Mouse (Mus musculus) liver, adult 2 months (tissue): Measurements from ENCODE around the gene Ppp6r2. TPM values are rescaled to one million over a fixed set of nuclear protein-coding genes. Genes with fewer than 3 reads are reported as not detected.

Experiments used
- DNase-seq: peaks from one replicate; pipeline ENCODE4 v3.0.0-alpha.2; 2011; ENCODE audit warnings: low read depth, low spot score; ENCODE audit errors: extremely low read depth
- H3K27ac ChIP-seq: fragments of 200-500 bp; replicated peaks from 2 replicates; pipeline ENCODE4 v1.5.1; 2012; ENCODE audit warnings: low read depth, mild to moderate bottlenecking, control low read depth, inconsistent platforms, low read length; ENCODE audit not compliant: insufficient read depth
- H3K27me3 ChIP-seq: fragments of 200-500 bp; 2 replicates; pipeline ENCODE4 v1.6.1; 2012; ENCODE audit warnings: mild to moderate bottlenecking, moderate library complexity, low read length, inconsistent platforms; ENCODE audit not compliant: control insufficient read depth, insufficient read depth
- H3K36me3 ChIP-seq: fragments of 200-500 bp; 2 replicates; pipeline ENCODE4 v1.6.1; 2012; ENCODE audit warnings: low read length, inconsistent platforms; ENCODE audit not compliant: control insufficient read depth, insufficient read depth
- H3K4me1 ChIP-seq: fragments of 200-500 bp; 2 replicates; pipeline ENCODE4 v1.6.1; 2011; ENCODE audit warnings: low read length; ENCODE audit not compliant: control insufficient read depth, insufficient read depth
- H3K4me3 ChIP-seq: fragments of 200-500 bp; 2 replicates; pipeline ENCODE4 v1.5.1; 2011; ENCODE audit warnings: low read depth, mild to moderate bottlenecking, control low read depth, low read length, moderate library complexity; ENCODE audit not compliant: insufficient read depth
- H3K79me2 ChIP-seq: fragments of 200-500 bp; 2 replicates; pipeline ENCODE4 v1.6.1; 2012; ENCODE audit warnings: inconsistent platforms, mild to moderate bottlenecking, low read length, moderate library complexity; ENCODE audit not compliant: control insufficient read depth, insufficient read depth
- H3K9ac ChIP-seq: fragments of 200-500 bp; 2 replicates; pipeline ENCODE4 v1.6.1; 2012; ENCODE audit warnings: low read depth, mild to moderate bottlenecking, control low read depth, inconsistent platforms, low read length
- CTCF ChIP-seq: fragments of 200-500 bp; IDR thresholded peaks from 2 replicates; pipeline ENCODE4 v1.5.1; 2011; ENCODE audit warnings: low read depth, low read length, control low read depth
- POLR2A ChIP-seq: fragments of 200-500 bp; IDR thresholded peaks from 2 replicates; pipeline ENCODE4 v1.6.1; 2011; ENCODE audit warnings: low read length, control low read depth; ENCODE audit not compliant: insufficient read depth; ENCODE audit errors: extremely low read depth
- WGBS: fragments of 180-500 bp; shearing (Covaris S2); methylation state at CpG from one replicate; pipeline ENCODE4 v1.1.7; 2018; 5-methylcytosine and 5-hydroxymethylcytosine counted together
- polyA plus RNA-seq: library from polyadenylated mRNA; depleted of rRNA; stranded (reverse); fragments of >200 nt; gene quantifications from 2 replicates; pipeline ENCODE4 v1.2.3, GENCODE M21; 2012
- total RNA-seq: library from RNA; depleted of rRNA; stranded (reverse); fragments of >200 nt; gene quantifications from 2 replicates; pipeline ENCODE4 v1.2.3, GENCODE M21; 2014

Ppp6r2 gene
- total and polyA plus RNA-seq, 2 experiments, result 43.9 to 115 TPM

DNA sequence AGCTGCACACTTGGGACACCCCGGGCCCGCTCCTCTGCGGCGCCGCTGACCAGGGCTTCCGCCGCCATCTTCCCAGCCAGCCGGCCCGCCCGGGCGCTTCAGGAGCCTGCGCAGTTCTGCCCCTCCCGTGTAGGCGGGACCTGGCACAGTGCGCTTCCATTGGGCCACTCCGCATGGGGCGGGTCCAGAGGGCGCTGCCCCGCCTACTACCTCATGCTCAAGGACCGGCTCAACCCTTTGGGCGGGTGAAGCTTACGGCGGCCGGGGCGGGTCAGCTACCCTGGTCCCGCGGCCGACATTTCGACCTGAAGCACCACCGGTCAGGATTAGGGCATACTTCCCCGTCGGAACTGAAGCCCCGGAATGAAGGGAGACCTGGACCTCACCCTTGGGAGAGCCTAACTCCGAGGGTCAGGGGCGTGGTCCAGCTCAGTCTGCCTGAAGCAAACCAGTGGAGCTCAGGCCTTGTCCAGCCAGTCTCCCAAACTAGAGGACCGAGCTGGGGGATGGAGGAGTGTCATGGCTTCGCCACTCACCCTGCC, 103.9 kb downstream of the Ppp6r2 start, which contains the start of gene Sbf1:
TSS of gene Sbf1 (minus strand) at position 122 of the 542 bp plus-strand sequence.
- Histone ChIP-seq H3K9ac (peak within 1 kb of the TSS; percentile 97), H3K36me3 (no peaks in the 10 kb centered on the region), H3K27me3 (no peaks in the 10 kb centered on the region), H3K4me1 (peaks cover 14% of the 10 kb centered on the region), H3K27ac (peak within 1 kb of the TSS; percentile 64), H3K79me2 (peaks cover 42% of the 10 kb centered on the region), H3K4me3 (peak within 1 kb of the TSS; percentile 96)
- DNase-seq, result peak; percentile 87
- WGBS, result under 1% methylated on average over 37 of the region's 37 CpGs
- TF ChIP-seq CTCF (no peak), POLR2A (peak; percentile 75)

DNA sequence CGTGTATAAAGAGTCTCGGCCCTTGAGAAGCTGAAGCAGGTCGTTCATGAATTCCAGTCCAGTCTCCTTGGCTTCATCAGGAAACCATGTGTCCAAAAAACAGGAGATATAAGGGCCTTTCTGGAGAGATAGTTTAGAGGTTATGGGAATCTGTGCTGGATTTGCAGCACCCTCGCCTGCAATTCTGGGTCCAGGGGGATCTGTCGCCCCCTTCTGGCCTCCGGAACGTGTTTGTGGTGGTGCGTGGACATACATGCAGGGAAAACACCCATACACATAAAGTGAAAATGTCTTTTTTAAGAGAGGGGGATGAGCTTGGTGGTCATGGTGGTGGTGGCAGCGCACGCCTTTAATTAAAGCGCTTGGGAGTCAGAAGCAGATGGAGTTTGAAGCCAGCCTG, 104.8 kb downstream of the Ppp6r2 start:
- Histone ChIP-seq H3K27me3 (0 out of 2 replicates have a peak, but pooled peaks cover 2% of the 10 kb centered on the region), H3K79me2 (peaks cover 34% of the 10 kb centered on the region), H3K4me3 (no peak overlapping the region), H3K4me1 (peaks cover 14% of the 10 kb centered on the region), H3K9ac (no peak overlapping the region), H3K36me3 (no peaks in the 10 kb centered on the region), H3K27ac (no peak overlapping the region)
- 86% methylated on average over 11 of the region's 11 CpGs for WGBS
- TF ChIP-seq POLR2A (no peak), CTCF (peak; percentile 43)
- DNase-seq, result no peak

DNA sequence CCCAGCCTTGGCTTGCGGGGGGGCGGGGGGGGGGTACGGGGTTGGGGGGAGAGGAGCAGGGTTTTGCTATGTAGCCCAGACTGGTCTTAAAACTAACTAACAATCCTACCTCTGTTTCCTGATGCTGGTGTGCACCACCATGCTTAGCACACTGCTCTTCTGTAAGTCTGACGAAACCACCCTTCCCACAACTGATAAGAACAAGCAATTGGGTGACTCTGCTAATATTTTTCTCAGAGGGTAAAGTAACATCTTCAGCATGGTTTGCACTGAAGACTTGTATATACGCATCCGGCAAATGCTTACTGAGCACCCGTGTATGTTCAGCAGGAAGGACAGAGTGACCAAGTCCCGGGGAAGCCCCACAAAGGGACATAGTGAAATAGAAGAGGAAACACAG, 109.9 kb downstream of the Ppp6r2 start:
- H3K27ac ChIP-seq, result no peak overlapping the region
- no peak for DNase-seq
- 72% methylated on average over 8 of the region's 8 CpGs for WGBS
- no peaks in the 10 kb centered on the region for H3K4me1 ChIP-seq
- TF ChIP-seq POLR2A (no peak), CTCF (no peak)
- H3K4me3 ChIP-seq, result no peak overlapping the region
- H3K27me3 ChIP-seq, result peaks cover 7% of the 10 kb centered on the region; the same call in 1 of the 2 replicates
- no peaks in the 10 kb centered on the region for H3K36me3 ChIP-seq
- H3K79me2 ChIP-seq, result no peaks in the 10 kb centered on the region
- no peak overlapping the region for H3K9ac ChIP-seq

DNA sequence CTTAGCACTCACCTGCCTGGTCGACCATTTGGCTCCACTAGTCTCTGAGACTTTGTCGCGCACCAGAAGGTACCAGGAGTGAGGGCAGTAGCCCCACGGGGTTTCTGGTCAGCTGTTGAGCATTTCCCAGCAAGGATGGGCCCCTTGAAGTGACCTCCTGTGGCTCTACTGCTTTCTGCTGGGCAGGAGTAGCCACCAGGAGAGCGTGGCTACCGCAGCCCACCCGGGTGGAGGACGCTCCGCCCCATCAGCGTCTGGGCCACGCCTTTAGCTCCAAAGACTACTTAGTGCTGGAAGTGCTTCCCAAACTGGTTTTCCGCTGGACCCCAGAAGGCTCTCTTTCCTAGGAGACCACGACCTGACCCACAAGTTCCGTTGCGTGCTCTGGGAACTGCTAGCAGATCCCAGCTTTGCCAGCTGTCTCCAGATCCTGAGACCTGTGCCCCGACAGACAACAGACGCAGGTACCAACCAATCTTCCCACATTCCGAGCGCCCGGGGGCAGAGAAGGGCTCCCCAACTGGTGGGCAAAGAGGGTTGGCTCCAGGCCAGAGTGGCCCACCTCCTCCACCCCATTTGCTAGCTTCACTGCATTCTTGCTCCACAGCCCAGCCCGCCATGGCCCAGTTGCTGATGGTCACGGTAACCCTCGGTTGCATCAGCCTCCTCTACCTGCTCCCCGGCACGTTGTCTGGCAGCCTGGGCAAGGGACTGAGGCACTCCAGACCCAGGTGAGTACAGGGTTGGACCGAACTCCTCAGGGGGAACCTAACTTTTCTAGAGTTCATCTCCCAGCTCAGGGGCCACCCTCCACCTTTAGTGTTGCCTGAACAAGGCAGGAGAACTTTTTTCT, 111.5 kb downstream of the Ppp6r2 start, which contains the start of gene Adm2:
TSS of gene Adm2 (plus strand) at position 51 of the 853 bp plus-strand sequence.
- DNase-seq, result no peak
- Histone ChIP-seq H3K27me3 (peaks cover 7% of the 10 kb centered on the region; the same call in 1 of the 2 replicates), H3K27ac (no peak within 1 kb of the TSS), H3K4me3 (no peak within 1 kb of the TSS), H3K36me3 (no peaks in the 10 kb centered on the region), H3K9ac (no peak within 1 kb of the TSS), H3K4me1 (no peaks in the 10 kb centered on the region), H3K79me2 (no peaks in the 10 kb centered on the region)
- TF ChIP-seq CTCF (no peak), POLR2A (no peak)
- 12% methylated on average over 26 of the region's 26 CpGs for WGBS

DNA sequence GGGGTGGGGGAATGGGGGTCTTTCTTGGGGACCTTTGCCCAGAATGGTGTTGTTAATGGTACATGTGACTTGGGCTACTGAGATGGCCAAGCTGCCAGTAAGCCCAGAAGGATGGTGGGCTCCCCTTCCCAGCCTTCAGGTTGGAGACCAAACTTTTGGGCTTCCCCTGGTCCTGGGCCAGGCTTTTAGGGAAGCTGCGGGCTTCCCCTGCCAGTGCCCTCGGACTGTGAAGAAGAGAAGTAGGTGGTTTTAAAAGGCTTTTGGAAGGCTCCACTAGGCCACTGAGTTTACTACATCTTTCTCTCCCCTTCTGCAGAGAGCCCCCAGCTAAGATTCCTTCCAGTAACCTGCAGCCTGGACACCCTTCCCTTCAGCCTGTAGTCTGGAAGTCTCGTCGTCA, 112.3 kb downstream of the Ppp6r2 start:
- no peak overlapping the region for H3K4me3 ChIP-seq
- no peak overlapping the region for H3K9ac ChIP-seq
- no peak overlapping the region for H3K27ac ChIP-seq
- WGBS, result 81% methylated on average over 4 of the region's 4 CpGs
- H3K27me3 ChIP-seq, result peaks cover 7% of the 10 kb centered on the region; the same call in 1 of the 2 replicates
- no peaks in the 10 kb centered on the region for H3K79me2 ChIP-seq
- H3K36me3 ChIP-seq, result no peaks in the 10 kb centered on the region
- TF ChIP-seq POLR2A (no peak), CTCF (no peak)
- H3K4me1 ChIP-seq, result no peaks in the 10 kb centered on the region
- DNase-seq, result no peak
